Mouse (Mus musculus): ENCODE measurements around the gene Sdsl.

Sdsl gene

DNA sequence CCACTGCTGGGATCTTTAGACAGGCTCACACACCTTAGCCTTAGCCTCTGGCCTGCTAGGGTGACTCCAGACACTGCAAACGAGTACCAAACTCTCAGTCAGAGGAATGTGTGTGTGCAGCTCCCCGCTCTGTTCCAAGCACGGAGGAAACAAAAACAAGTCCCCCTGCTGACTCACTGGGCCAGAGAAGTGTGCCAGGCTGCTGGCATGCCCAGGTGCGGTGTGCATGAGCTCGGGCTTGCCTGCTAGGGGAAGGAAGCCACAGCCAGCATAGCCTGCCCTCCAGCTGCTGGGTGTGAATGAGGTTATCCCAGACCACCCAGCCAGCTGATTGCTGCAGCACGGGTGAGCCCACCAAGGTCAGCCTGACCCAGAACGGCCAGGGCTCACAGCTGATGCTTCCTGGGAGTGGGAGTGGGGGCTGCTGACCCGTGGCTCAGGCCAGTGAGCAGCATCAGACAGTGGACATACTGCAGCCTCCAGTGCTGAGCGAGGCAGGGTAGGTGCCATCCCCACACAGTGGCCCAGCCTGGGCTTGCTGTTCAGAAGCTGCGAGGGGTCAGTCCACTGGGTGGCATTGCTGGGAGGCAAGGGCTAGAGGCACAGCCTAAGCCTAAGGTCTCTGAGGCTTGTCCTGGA is 22.6 kb upstream of the Sdsl start:
- DNase-seq (ENCODE audit: low read depth, low spot score): no peak

DNA sequence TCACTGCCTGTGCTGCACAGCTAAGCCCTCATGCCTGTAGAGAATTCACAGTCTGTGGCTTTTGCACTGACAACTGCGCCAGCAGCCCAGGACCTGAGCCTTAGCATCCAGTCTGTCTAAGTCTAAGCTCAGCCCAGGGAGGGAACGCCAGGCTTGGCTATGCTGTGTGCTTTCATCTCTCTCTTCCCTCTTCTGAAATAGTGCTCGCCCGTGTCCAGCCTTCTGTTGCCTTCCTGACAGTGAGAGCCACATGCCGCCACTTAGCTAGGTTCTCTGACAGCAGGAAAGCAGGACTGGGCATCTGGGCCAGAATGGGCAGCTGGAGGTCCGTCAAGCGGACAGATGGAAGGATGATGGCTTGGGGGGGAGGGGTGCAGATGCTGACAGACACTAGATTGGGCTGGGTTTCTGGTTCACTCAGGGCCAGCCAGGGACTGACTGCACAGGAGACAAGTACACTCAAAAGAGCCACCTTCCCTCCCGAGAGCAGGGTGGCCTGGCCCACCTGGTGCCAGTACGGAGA is 21.3 kb upstream of the Sdsl start:
- no peak for DNase-seq (ENCODE audit: low read depth, low spot score)

DNA sequence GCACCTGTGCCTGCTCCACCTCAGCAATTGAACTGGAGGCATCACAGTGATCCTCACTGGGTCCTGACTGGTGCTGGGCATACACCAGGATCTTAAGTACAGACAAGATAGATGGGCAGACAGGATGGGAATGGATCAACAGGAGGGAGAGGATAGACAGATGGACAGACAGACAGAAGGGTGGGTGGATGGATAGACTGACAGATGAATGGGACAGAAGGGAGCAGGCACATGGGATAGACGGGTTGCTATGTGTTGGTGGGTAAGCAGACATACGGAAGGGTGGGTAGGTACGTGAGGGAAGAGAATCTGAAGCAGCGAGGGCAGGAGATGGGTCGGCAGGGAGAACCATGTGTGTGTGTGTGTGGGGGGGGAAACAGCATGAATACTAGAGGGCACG is 20.8 kb upstream of the Sdsl start:
- no peak for DNase-seq (ENCODE audit: low read depth, low spot score)

DNA sequence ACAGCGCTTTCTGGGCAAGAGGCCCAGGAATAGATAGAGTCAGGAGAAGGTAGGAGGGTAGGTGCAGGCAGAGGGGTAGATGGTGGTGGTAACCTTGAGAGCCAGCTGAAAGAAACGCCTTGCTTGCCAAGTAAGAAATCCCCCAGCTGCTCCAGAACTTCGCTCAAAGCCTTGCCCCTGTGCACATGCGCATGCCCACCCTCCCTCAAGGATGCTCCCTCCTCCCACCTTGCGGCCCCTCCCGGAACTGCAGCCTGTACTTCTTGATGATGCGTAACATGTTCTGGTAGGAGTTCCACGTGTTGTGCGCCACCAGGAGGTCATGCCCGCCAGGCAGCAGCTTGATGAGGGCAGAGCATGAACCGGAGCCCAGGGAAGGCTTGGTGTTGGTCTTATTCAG is 19.8 kb upstream of the Sdsl start:
- DNase-seq (ENCODE audit: low read depth, low spot score): no peak

DNA sequence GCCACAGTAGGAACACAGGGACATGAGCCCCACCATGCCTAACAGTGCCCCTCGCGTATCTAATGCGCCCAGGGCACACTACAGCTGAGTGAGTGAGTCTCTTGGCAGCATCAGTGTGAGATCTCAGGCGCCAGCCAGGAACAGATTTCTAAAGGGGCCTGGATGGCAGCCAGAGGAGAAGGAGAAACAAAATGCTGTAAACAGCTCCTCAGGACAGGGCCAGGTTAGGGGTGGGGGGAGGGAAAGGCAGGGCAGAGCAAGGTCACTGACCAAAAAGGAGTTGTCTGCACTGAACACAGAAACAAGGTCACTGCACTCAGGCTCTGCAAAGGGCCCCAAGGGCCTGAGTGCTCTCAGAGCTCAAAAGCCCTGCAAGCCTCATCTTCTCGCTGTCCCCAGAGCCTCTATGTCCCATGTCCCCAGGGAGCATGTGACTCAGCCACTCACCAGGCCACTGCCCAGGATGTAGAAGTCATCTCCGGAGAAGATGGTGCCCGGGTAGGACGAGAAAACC is 18.1 kb upstream of the Sdsl start:
- DNase-seq (ENCODE audit: low read depth, low spot score): no peak

DNA sequence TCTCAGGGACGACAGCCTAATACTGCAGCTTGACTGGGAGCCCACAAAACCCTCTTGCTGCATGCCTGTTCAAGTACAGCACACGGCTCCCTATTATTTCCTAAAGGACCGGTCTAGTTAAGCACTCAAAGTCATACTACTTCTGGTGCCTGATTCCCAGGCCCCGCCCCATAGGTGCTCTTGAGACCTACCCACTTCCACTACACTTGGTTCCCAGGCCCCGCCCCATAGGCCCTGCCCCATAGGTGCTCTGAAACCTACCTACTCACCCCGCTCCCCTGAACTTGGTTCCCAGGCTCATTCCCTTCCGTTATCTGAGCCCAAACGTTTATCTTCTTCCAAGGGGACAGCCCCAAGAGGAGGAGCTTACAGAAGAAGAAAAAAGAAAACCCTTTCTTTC is 15.2 kb upstream of the Sdsl start:
- no peak for DNase-seq (ENCODE audit: low read depth, low spot score)

DNA sequence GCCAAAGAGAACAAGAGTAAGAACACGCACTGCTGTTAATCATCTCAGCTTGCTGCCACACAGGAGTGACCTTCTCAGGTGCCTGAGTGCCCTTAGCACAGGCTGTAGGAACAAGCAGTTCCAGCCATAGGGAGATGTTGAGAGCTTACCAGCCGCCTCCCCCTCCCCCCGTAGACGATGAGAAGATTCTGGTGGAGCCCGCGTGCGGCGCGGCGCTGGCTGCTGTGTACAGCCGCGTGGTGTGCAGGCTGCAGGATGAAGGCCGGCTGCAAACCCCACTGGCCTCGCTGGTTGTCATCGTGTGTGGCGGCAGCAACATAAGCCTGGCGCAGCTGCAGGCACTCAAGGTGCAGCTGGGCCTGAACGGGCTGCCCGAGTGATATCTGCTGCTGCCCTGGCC is 10.8 kb upstream of the Sdsl start:
- DNase-seq (ENCODE audit: low read depth, low spot score): no peak

DNA sequence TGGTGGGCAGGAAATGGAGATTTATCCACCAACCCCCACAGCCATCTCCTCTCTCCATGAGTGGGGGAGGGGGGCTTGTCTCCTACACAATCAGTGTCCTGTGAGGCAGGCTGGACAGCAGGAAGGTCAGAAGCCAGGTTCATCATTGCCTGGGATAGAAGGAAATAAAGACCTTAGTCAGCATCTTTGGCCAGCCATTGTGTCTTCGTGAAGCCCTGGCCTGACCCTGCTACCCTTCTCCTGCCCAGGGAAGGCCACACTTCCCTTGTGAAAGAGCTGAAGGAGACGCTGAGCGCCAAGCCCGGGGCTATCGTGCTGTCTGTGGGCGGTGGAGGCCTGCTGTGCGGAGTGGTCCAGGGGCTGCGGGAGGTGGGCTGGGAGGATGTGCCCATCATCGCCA is 8.6 kb upstream of the Sdsl start:
- no peak for DNase-seq (ENCODE audit: low read depth, low spot score)

DNA sequence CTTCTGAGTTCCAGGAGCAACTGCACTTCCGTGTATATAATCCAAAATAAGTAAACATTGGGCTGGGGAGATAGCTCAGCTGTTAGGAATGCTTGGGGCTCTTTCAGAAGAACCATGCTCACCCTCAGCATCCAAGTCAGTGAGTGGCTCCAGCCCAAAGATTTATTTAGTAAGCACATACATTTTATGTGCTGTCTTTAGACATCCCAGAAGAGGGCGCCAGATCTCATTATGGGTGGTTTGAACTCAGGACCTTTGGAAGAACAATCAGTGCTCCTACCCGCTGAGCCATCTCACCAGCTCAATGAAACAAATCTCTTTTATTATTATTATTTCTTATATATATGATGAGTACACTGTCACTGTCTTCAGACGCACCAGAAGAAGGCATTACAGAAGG is 6.9 kb upstream of the Sdsl start:
- no peak for DNase-seq (ENCODE audit: low read depth, low spot score)

DNA sequence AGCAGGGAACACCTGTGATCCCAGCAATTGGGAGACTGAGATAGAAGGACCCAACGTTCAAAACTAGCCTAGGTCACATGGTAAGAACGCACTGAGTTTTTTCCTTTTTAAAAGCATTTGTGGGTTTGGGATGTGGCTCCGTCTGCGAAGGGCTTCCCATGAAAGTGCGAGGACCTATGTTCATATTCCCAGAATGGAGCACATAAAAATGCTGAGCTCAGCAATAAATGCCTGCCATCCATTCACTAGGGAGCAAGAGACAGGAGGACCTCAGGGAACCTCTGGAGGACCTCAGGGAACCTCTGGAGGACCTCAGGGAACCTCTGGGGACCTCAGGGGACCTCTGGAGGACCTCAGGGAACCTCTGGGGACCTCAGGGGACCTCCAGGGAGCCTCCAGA is 5.4 kb upstream of the Sdsl start:
- no peak for DNase-seq (ENCODE audit: low read depth, low spot score)

DNA sequence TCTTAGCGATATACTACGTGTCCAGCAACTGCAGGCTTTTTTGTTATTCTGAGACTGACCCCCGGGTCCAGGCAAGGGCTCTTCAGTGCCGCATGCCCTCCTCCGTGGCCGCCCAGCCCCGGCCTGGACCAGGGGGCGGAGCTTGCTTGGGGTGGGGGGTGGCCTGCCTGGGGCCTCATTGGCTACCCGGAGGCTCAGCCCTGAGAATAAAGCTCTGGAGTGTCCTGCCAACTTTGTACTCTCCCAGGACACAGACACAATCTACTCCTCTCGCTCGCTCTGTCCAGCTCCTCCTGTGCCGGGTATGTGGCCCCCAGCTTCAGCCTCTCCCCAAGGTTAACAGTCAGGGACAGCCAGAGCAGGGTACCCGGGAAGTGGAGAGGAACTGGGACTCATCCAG is 3.7 kb upstream of the Sdsl start, which contains the start of gene Sds:
TSS of gene Sds (plus strand) at position 231 of the 400 bp plus-strand sequence.
- no peak for DNase-seq (ENCODE audit: low read depth, low spot score)

DNA sequence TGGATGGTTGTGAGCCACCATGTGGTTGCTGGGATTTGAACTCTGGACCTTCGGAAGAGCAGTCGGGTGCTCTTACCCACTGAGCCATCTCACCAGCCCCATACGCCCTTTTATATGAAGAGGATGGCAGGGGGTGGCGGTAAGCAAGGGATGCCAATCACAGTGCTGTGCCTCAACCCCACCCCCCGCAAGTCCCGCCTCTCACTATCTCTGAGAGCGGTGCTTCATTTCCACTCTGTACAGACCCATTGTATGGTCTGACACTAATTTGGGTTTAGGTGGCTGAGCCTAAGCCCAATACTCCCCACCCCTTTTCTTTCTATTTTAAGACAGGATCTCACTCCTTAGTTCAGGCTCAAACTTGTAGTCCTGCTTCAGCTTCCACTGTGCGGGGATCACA is 3.3 kb upstream of the Sdsl start:
- no peak for DNase-seq (ENCODE audit: low read depth, low spot score)

DNA sequence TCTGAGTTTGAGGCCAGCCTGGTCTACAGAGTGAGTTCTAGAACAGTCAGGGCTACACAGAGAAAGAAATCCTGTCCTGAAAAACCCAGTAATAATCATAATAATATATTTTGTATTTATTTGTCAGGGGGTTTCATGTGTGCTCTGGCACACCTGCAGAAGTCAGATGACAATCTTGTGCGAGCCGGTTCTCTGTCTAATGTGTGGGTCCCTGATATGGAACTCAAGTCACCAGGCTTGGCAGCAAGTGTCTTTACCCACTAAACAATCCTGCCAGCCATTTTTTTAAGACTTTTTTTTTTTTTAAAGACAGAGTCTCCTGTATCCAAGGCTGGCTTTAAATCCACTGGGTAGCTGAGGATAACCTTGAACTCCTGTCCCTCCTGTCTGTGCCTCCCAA is 751 bp upstream of the Sdsl start:
- DNase-seq (ENCODE audit: low read depth, low spot score): no peak

DNA sequence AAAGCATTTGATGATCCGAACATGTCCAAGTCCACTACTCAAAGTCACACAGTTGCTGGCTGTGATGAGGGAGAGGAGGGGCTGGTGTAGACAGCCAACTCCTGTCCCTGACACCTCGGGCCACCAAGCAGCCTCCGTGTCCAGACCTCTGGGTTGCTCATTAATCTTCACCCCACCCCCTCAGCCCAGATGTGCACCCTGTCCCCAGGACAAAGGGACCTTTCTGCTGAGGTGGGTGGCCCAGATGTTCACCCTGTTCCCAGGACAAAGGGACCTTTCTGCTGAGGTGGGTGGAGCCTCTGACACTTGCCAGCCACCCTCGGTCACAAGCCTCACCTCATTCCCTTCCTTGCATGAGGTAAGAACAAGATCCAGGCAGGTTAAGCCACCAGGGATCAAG is 1.1 kb downstream of the Sdsl start:
- no peak for DNase-seq (ENCODE audit: low read depth, low spot score)

DNA sequence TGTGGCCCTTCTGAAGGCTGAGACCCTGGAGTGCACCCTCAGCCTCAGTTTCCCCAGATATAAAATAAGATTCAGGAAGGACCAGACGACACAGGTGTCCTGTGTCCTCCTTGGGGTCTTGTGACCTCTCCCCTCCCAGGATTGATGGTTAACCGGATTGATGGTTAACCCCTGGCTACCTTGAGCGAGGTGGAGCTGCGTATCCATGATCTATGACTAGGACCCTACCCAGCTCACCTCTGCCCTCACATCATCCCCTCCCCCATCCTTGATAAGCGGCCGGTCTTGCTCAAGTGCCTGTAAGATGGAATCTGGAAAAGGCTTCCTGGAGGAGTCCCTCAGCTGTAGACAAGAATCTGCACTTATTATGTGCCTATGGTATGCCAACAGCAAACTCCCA is 3.8 kb downstream of the Sdsl start:
- DNase-seq (ENCODE audit: low read depth, low spot score): no peak

DNA sequence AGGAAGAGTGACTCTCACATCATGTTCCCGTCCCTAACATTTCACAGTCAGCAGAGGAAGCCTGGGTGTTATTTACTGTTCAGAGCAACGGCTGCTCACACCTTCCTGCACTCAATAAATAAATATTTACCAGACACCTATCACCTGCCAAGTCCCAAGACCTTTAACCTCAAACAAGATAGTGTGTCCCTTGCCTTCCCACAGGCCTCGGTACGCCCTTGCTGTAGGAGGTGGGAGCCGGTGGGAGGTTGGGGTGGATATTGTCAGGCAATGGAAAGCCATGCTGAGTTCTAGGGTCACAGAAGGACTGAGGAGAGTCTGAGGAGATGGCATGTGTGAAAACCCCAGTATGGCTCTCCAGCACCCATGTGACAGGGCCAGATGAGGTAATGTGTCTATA is 4.3 kb downstream of the Sdsl start:
- DNase-seq (ENCODE audit: low read depth, low spot score): no peak

DNA sequence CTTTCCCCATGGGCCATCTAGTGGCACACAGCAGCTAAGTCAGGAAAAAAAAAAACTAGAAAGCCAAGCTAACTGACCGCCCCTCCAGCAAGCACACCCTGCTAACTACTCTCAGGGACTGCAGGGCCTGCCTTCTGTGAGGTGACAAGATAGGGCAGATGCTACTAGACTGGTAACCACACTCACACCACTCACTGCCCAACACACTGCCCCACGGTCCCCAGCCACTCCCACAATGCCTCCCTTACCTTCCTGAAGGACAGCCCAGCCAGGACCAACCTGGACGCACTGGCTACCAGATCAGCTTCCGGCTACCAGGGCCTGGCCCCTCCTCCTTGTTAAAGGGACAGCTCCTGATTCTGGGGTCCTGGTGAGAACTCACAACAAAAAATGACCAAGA is 5.6 kb downstream of the Sdsl start:
- no peak for DNase-seq (ENCODE audit: low read depth, low spot score)

DNA sequence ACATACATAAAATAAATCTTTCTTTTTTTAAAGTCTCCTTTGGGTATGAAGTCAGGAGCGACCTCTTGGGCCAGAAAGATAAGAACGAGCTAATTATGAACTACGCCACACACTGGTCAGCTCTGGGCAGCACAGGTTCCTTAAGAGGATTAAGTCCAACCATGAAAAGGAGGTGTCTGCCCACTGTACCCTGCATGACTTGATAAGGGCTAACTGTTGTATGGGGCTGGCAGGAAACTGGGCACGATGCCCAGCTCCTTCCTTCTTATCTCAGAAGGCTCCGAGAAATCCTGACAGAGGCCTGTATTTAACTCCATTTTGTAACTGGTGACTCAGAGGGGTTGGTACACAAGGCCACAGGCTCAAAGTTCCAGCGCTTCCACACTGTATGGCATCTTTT is 6.8 kb downstream of the Sdsl start:
- no peak for DNase-seq (ENCODE audit: low read depth, low spot score)

DNA sequence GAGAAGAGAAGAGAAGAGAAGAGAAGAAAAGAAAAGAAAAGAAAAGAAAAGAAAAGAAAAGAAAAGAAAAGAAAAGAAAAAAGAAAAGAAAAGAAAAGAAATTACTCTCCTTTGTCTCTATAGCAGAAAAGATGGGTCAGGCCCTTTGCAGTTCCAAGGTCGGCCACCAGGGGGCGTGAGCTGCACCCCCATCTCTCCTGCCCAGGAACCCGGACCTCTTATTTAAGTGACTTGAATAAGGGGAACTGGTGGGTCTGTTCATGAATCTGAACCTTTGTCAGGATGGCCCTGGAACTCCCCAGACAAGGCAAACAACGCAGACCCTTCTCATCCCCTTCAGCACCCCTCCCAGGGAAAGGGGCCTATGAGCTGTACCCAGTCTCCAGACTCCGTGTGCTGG is 7.5 kb downstream of the Sdsl start:
- no peak for DNase-seq (ENCODE audit: low read depth, low spot score)

DNA sequence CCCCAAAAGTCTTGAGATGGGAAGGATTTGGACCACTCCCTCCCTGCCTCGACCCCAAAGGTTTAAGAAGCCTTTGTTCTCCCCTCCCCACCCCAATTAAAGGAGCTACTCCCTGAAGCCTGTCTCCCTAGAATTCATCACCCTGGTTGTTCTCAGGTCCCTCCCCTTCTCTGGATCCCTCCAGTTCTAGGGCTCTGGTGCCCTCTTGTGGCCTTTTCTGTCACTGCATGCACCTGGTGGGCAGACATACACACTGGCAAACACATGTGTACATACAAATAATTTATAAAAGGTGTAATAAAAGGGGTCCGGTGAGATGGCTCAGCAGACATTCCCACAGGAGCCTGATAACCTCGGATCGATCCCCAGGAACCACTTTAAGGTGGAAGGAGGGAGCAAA is 8.3 kb downstream of the Sdsl start:
- no peak for DNase-seq (ENCODE audit: low read depth, low spot score)

DNA sequence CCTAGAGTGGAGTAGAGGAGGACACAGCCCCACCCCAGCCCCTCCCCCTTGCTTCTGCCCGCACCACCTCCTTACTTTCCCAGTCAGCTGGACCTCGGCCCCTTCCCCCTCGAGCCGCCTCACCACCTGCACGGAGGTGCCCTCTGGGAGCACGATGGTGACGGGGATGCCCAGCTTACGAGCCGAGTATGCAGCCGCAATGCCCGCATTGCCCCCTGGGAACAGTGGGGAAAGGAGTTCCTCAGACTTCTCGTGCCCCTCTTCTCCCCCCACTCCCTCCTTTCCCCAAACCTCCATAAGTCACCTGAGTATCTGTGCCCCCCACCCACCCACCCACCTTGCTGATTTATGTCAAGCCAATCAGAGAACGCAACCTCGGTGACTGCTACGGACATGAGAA is 10.7 kb downstream of the Sdsl start:
- DNase-seq (ENCODE audit: low read depth, low spot score): no peak

DNA sequence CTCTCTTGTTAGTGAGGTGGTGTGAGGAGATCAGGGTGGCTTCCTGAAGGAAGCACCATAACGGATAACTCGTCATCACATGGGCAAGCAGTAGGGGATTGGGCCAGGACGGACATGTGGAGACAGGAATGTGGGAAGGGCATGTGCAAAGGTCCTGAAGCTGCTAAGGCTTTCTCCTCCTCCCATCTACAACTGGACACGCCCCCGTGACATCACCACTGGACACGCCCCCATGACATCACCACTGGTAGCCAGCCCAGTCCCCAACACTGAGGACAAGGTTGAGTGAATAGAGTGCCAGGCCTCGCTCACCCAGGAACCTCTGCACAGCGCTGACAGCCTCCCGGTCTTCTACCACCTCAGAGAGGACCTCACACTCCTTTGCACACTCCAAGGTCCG is 13.5 kb downstream of the Sdsl start:
- DNase-seq (ENCODE audit: low read depth, low spot score): no peak

DNA sequence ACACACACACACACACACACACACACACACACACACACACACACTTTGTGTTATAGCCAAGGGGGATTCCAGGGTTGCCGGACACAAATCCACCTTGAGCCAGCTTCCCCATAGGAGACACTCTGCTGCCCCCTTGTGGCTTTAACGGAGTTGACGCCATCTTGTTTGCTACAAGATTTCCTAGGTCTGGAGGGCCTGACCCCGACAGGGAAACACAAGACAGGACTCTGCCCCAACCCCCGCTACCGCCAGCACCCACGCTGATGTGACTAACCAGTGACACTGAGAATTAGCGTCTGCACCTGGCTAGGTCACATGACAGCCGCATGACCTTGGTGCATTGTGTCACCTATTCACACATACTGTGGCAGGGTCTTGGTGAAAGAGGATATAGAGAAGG is 15.0 kb downstream of the Sdsl start:
- DNase-seq (ENCODE audit: low read depth, low spot score): no peak

All from brain, embryonic 18.5 days (tissue).